Mouse (Mus musculus): Measurements from ENCODE around the gene Prep. TPM values are rescaled to one million over a fixed set of nuclear protein-coding genes. Genes with fewer than 3 reads are reported as not detected.
A peak's percentile ranks its signal among the peaks of the same experiment; 100 is the strongest.

Prep gene
- polyA plus RNA-seq, 1 experiment, result 7.8 TPM

GRCm38 (mm10) chr10:45086637-45087036 is 19.6 kb downstream of the Prep start:
- Histone ChIP-seq H3K27ac (ENCODE audit: insufficient read depth, low read length) (no peak overlapping the region), H3K4me1 (ENCODE audit: control insufficient read depth, insufficient read depth, low read length) (peaks cover 6% of the 10 kb centered on the region; the same call in 1 of the 2 replicates), H3K27me3 (ENCODE audit: control insufficient read depth, insufficient read depth, low read length) (no peaks in the 10 kb centered on the region; the same call in 1 of the 2 replicates), H3K4me3 (replicated peaks; ENCODE audit: insufficient read depth, low read depth, low read length) (no peak overlapping the region)
- WGBS, result 47% methylated on average over 5 of the region's 5 CpGs
- no peak for TF ChIP-seq CTCF (IDR thresholded peaks at IDR 0.05; ENCODE audit: borderline replicate concordance, insufficient read depth, low read depth, low read length)
- TF ChIP-seq POLR2A (IDR thresholded peaks at IDR 0.05; ENCODE audit: borderline replicate concordance, insufficient read depth, low read length), result no peak
- DNase-seq, result no peak

GRCm38 (mm10) chr10:45091462-45092079 is 24.6 kb downstream of the Prep start:
- no peak for DNase-seq
- TF ChIP-seq POLR2A (IDR thresholded peaks at IDR 0.05; ENCODE audit: borderline replicate concordance, insufficient read depth, low read length), result no peak
- TF ChIP-seq CTCF (IDR thresholded peaks at IDR 0.05; ENCODE audit: borderline replicate concordance, insufficient read depth, low read depth, low read length), result no peak
- H3K27ac ChIP-seq (ENCODE audit: insufficient read depth, low read length), result no peak overlapping the region
- 82% methylated on average over 8 of the region's 8 CpGs for WGBS
- H3K4me3 ChIP-seq (replicated peaks; ENCODE audit: insufficient read depth, low read depth, low read length), result no peak overlapping the region
- peaks cover 8% of the 10 kb centered on the region for H3K4me1 ChIP-seq (ENCODE audit: control insufficient read depth, insufficient read depth, low read length)
- no peaks in the 10 kb centered on the region; the same call in 1 of the 2 replicates for H3K27me3 ChIP-seq (ENCODE audit: control insufficient read depth, insufficient read depth, low read length)

- no peak for TF ChIP-seq POLR2A (IDR thresholded peaks at IDR 0.05; ENCODE audit: borderline replicate concordance, insufficient read depth, low read length)
- Histone ChIP-seq H3K4me3 (replicated peaks; ENCODE audit: insufficient read depth, low read depth, low read length) (no peak overlapping the region), H3K27ac (ENCODE audit: insufficient read depth, low read length) (no peak overlapping the region), H3K27me3 (ENCODE audit: control insufficient read depth, insufficient read depth, low read length) (no peaks in the 10 kb centered on the region; the same call in 1 of the 2 replicates), H3K4me1 (ENCODE audit: control insufficient read depth, insufficient read depth, low read length) (peaks cover 8% of the 10 kb centered on the region)
- DNase-seq, result peak in 1 of 2 experiments; percentile 61
- 68% methylated on average over 12 of the region's 12 CpGs for WGBS
These were observed 25.4 kb downstream of the Prep start for GRCm38 (mm10) chr10:45092080-45093056.

- H3K4me1 ChIP-seq (ENCODE audit: control insufficient read depth, insufficient read depth, low read length), result no peaks in the 10 kb centered on the region
- H3K4me3 ChIP-seq (replicated peaks; ENCODE audit: insufficient read depth, low read depth, low read length), result no peak overlapping the region
- no peak for DNase-seq
- 98% methylated on average over 2 of the region's 2 CpGs for WGBS
- no peaks in the 10 kb centered on the region for H3K27me3 ChIP-seq (ENCODE audit: control insufficient read depth, insufficient read depth, low read length)
- TF ChIP-seq CTCF (IDR thresholded peaks at IDR 0.05; ENCODE audit: borderline replicate concordance, insufficient read depth, low read depth, low read length) (no peak), POLR2A (IDR thresholded peaks at IDR 0.05; ENCODE audit: borderline replicate concordance, insufficient read depth, low read length) (no peak)
- no peak overlapping the region for H3K27ac ChIP-seq (ENCODE audit: insufficient read depth, low read length)
These were observed 31.7 kb downstream of the Prep start for GRCm38 (mm10) chr10:45098751-45099150.

GRCm38 (mm10) chr10:45100473-45100872 is 33.5 kb downstream of the Prep start:
- H3K27me3 ChIP-seq (ENCODE audit: control insufficient read depth, insufficient read depth, low read length), result no peaks in the 10 kb centered on the region
- 89% methylated on average over 11 of the region's 11 CpGs for WGBS
- TF ChIP-seq CTCF (IDR thresholded peaks at IDR 0.05; ENCODE audit: borderline replicate concordance, insufficient read depth, low read depth, low read length), result no peak
- TF ChIP-seq POLR2A (IDR thresholded peaks at IDR 0.05; ENCODE audit: borderline replicate concordance, insufficient read depth, low read length), result no peak
- H3K4me1 ChIP-seq (ENCODE audit: control insufficient read depth, insufficient read depth, low read length), result no peaks in the 10 kb centered on the region
- H3K4me3 ChIP-seq (replicated peaks; ENCODE audit: insufficient read depth, low read depth, low read length), result no peak overlapping the region
- no peak overlapping the region for H3K27ac ChIP-seq (ENCODE audit: insufficient read depth, low read length)
- DNase-seq, result no peak

GRCm38 (mm10) chr10:45103184-45103583 is 36.2 kb downstream of the Prep start:
- H3K27ac ChIP-seq (ENCODE audit: insufficient read depth, low read length), result no peak overlapping the region
- TF ChIP-seq CTCF (IDR thresholded peaks at IDR 0.05; ENCODE audit: borderline replicate concordance, insufficient read depth, low read depth, low read length) (no peak), POLR2A (IDR thresholded peaks at IDR 0.05; ENCODE audit: borderline replicate concordance, insufficient read depth, low read length) (no peak)
- 83% methylated on average over 11 of the region's 11 CpGs for WGBS
- no peaks in the 10 kb centered on the region for H3K27me3 ChIP-seq (ENCODE audit: control insufficient read depth, insufficient read depth, low read length)
- H3K4me3 ChIP-seq (replicated peaks; ENCODE audit: insufficient read depth, low read depth, low read length), result no peak overlapping the region
- no peak for DNase-seq
- no peaks in the 10 kb centered on the region for H3K4me1 ChIP-seq (ENCODE audit: control insufficient read depth, insufficient read depth, low read length)

DNA sequence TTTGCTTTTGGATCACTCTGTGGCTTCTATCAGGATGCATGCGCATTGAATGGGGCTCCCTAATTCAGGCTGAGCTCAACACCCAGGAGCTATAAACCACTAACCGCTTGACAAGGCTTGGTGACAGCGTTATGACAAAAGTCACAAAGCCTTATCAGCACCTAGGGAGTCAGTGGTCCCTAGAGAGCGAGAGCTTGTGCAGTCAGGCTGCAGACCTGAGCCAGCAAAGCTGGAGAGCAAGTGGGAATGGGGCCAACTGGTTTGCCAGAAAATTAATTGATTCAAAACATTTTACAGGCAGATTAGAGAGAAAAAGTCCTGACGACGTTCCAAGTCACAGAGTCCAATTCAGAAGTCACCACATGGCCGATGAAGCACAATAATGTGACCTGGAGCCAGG is 37.1 kb downstream of the Prep start:
- no peak overlapping the region for H3K27ac ChIP-seq (ENCODE audit: insufficient read depth, low read length)
- H3K27me3 ChIP-seq (ENCODE audit: control insufficient read depth, insufficient read depth, low read length), result no peaks in the 10 kb centered on the region
- no peak overlapping the region for H3K4me3 ChIP-seq (replicated peaks; ENCODE audit: insufficient read depth, low read depth, low read length)
- 14% methylated on average over 7 of the region's 7 CpGs for WGBS
- no peaks in the 10 kb centered on the region for H3K4me1 ChIP-seq (ENCODE audit: control insufficient read depth, insufficient read depth, low read length)
- no peak for TF ChIP-seq CTCF (IDR thresholded peaks at IDR 0.05; ENCODE audit: borderline replicate concordance, insufficient read depth, low read depth, low read length)
- no peak for TF ChIP-seq POLR2A (IDR thresholded peaks at IDR 0.05; ENCODE audit: borderline replicate concordance, insufficient read depth, low read length)
- DNase-seq, result peak; percentile 27 to 65
